Mouse (Mus musculus): ENCODE measurements at regions not wholly inside any gene's neighbourhood (a gene's known extent, or its start where the extent isn't known, plus 50 kb on each side); places are given as distances from the start of the nearest gene placed in this dataset.

GRCm38 (mm10) chr12:27283964-27284363 lies 58.4 kb downstream of the Sox11 start:
- DNase-seq: no peak
- intact Hi-C loops (cut with DNase I): no loop called here

GRCm38 (mm10) chr12:27261965-27262364 lies 80.4 kb downstream of the Sox11 start:
- intact Hi-C loops (cut with DNase I): no loop called here
- DNase-seq: no peak

- peak; percentile 45 to 78 for DNase-seq
- intact Hi-C loops (cut with DNase I): no loop called here
Measured at GRCm38 (mm10) chr12:27254125-27254524, 88.2 kb downstream of the Sox11 start.

DNA sequence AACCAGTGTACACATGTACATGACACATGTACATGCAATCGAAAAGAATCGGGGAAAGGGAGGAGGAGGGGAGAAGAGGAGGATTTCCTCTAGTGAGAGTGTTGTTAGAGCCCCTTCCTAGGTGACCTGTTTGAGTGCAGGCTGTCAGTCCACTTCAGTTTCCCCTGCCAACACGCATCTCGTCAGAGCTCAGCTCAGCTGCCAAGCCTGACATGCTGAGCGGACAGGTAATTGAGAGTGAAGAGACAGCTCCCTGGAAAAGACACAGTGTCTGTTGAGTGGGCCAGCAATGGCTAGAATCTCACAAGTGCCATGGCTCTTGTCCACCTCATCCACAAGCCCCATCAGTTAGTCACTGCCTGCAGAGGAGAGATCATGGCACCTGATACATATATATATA lies 90.9 kb downstream of the Sox11 start:
- DNase-seq: peak in 1 of 2 experiments; percentile 4
- intact Hi-C loops (cut with DNase I): no loop called here

- intact Hi-C loops (cut with DNase I): no loop called here
- DNase-seq: no peak
Measured at GRCm38 (mm10) chr12:27248545-27248855, 93.9 kb downstream of the Sox11 start.

- intact Hi-C loops (cut with DNase I): no loop called here
- no peak for DNase-seq
Measured at GRCm38 (mm10) chr12:27247756-27248544, 94.4 kb downstream of the Sox11 start.

DNA sequence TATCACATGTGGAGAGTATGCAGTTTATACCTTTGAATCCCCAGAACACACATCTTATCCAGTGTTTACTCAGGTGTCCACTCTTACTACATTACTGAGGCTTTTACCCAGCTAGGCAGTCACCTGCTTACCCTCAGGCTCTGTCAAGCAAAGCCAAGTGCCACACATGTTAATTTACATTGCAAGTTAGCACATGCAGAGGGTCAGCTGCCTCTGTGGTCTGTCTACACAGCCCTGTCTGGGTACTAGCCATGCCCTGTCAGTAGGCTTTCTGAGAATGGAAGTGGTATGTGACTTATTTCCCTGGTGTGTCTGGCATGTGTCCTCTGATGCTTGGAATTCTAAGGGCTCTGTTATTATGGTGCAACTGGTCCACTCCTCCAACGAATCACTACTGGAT lies 106.6 kb downstream of the Sox11 start:
- no peak for DNase-seq
- intact Hi-C loops (cut with DNase I): no loop called here

DNA sequence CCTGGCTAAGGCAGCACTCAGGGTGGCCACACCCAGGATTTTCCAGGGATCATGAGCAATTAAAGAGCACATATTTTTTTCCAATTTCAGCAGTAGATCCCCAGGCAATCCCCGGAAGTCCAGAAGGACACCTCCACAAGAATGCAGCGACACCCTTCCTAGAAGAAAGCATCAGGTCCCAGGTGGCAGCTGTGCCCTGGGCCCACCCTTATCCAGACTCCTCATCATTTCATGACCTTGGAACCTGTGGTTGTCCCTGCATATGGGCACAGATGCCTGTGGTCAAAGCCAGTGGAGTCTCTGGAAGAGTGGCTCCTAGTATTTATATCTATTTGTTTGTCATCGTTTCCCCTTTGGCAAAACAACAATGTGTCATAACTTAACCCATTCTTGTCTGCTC lies 120.8 kb downstream of the Sox11 start:
- DNase-seq: no peak
- intact Hi-C loops (cut with DNase I): no loop called here

DNA sequence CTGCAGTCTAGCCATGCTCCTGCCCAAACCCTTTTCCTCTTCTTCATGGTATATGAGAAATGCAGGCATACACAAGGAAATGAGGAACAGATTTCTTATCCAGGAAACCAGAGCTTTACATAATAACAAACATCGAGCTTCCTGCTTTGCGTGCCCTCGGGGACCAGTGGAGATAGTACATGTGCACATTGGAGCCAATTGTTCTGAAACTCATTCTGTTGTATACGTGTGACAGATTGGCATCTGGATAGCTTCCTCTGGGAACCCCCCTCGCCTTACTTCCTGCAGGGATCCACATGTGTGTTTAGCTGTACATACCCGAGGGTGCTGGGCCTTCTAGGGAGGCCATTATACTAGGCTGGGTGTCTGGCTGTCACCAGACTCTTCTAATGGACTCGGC lies 141.2 kb downstream of the Sox11 start:
- intact Hi-C loops (cut with DNase I): no loop called here
- DNase-seq: no peak

DNA sequence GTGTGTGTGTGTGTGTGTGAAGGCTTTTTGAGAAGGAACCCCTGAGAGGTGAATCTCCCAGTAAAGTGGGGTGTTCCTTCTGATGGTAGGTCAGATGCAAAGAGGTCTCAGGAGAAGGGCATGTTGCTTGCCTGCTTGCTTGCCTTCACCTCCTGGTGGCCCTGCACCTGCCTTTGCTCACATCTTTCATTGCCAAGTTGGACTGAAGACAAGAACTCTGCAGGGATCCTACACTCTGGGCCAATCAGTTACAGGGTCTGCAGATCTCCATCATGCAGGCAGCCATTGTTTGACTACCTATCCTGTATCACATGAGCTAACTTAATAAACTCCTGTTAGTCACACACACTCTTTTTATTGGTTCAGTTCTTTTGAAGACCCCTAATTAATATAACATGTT lies 148.4 kb downstream of the Sox11 start:
- intact Hi-C loops (cut with DNase I): no loop called here
- DNase-seq: no peak

DNA sequence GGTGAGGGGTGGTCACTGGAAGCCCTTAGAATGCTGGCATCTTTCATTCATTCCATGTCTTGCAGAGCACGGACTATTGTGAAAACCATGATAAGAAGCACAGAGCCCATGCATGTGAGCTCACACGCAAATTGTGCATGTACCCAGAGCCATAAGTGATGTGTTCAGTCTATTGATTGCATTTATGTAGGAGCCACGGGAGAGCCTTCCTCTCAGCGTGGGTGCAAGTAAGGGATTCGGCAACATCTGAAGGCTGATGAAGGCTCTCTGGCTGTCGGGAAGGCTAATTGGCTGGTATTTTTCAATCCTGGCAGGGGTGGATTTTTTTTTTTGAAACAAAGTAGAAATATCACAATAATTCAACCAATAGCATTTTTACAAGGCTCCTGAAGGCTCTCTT lies 150.5 kb downstream of the Sox11 start:
- no peak for DNase-seq
- intact Hi-C loops (cut with DNase I): no loop called here

DNA sequence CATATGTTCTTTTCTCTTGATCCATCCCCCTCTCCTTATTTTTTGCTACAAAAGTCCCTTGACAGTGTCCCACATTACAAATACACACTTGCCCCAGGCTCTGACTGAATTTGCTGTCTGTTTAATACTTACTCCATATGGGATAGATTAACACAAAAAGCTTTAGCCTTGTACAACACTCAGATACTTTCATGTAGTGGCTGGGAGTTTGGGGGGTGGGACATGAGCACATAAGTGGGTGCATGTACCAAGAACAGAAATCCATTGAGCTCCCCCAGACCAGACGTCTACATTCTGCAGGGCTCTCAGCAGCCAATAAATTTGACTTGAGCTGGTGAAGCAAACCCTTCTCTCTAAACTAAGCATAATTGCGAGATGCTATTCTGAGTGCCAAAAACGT lies 154.9 kb downstream of the Sox11 start:
- intact Hi-C loops (cut with DNase I): no loop called here
- no peak for DNase-seq

- DNase-seq: peak; percentile 60 to 70
- intact Hi-C loops (cut with DNase I): no loop called here
Measured at GRCm38 (mm10) chr12:27182397-27183375, 159.7 kb downstream of the Sox11 start.

- no peak for DNase-seq
- intact Hi-C loops (cut with DNase I): no loop called here
Measured at GRCm38 (mm10) chr12:27173561-27173960, 168.8 kb downstream of the Sox11 start.

DNA sequence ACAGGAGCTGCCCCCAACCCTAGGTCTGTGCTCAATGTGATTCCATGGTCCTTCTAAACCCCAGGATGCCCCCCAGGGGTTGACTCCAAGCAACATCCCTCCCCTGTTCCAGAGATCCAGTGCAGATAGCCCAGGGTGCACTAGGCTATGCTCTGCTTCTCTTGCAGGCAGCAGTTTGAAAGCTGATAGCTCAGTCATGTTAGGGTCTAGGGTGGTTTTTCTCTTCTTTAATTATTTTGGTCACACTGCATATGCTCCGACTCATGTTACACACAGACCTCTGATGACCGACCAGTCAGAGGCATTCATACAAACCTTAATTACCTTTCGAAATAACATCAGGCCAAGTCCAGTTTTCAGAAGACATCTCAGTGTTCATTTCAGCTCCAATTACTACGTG lies 169.2 kb downstream of the Sox11 start:
- intact Hi-C loops (cut with DNase I): no loop called here
- no peak for DNase-seq

DNA sequence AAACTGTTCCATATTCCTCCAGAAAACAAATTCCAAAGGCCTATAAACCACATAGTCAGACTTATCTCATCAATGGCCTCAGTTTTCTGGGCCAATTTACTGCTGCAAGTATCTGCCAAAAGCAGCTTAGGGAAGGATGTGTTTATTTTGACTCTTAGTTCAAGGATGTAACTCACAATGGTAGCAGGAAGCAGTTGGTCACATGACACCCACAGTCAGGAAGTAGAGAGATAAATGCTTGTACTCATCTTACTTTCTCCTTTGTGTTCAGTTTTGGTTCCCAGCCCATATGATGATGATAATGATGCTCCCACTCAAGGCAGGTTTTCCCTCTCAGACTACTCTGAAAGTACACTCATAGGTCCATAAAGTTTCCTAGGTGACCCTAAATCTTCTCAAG lies 170.8 kb downstream of the Sox11 start:
- no peak for DNase-seq
- intact Hi-C loops (cut with DNase I): no loop called here

DNA sequence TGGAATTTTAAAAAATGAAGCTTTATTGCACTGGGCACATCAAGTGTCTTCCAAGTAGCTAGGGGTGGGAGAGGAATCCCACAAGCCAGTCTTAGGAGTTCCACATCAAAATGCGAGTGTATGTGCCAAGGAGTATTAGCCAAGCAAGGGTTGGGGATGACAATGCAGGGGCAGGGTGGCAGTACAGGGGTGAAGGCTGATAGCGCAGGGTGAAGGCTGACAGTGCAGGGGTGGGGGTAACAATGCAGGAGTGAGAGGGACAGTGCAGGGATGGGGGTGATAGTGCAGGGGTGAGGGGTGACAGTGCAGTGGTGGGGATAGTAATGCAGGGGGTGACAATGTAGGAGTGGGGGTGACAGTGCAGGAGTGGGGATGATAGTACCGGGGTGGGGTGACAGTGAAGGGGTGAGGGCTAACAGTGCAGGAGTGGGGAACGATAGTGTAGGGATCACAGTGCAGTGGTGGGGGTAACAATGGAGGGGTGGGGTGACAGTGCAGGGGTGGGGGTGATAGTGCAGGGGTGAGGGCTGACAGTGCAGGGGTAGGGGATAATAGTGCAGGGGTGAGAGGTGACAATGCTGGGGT lies 177.4 kb downstream of the Sox11 start:
- intact Hi-C loops (cut with DNase I): no loop called here
- no peak for DNase-seq

DNA sequence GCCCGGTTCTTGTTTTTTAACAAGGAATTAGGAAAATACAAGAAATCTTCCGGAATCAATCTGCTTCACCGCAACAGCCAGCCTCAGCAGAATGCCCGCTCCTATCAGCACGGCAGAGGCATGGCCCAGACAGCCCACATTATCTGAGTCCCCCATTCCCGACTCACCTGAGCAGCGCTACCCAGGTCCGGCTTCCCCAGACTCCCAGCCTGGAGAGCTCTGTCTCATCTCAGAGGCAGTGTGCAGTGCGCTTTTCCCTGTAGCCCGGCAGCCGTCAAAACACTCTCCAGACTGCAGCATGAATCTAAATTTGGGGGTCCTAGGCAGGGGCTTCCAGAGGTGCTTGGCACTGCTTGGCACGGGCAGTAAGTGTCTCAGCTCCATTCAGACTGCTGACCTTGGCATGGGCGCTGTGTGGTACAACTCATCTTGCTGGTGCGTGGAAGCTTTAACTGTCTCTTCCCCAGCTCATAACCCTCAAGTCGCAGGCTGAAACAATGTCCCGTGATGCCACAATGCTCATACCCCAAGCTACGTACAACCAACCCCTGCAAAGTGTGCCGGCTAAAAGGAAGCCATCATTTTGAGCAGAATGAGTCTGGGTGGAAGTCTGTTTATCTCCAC lies 182.2 kb downstream of the Sox11 start:
- DNase-seq: no peak
- intact Hi-C loops (cut with DNase I): no loop called here

DNA sequence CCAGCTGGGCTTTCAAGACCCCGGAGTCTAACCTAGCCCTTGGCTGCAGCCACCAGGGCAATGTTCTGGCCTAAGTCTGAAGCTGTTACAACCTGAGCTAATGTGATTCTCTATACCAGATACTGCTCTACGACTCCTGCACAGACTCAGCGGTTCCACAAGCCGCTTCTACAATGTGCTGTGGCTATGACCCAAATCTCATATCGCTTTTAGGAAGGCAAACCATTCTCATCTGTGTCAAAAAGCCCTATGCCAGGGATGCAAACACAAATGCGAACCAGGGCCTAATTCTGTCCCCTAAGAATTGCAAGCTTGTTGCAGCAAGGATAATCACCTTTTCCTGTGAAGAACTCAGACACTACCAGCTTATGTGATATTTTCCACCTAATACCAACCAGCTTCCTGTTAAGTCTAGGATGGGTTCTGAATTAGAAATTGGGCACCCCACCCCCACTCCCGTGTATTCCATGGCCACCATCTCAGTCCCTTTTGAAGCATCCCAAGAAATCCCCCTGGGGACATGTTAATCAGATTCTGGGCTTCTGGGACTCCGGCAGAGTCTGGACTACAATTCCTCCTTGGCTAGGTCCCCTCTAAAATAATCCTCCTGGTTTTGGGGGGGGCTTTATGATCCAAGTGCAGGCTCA lies 182.8 kb downstream of the Sox11 start:
- no peak for DNase-seq
- intact Hi-C loops (cut with DNase I): no loop called here
